Mouse (Mus musculus): ENCODE data around the gene Hist1h2bj.
"Not testable (repeated sequence)": the region's sequence is repeated elsewhere in the genome, so short reads cannot be mapped to it uniquely, and the experiment has no call there.

Hist1h2bj gene

DNA sequence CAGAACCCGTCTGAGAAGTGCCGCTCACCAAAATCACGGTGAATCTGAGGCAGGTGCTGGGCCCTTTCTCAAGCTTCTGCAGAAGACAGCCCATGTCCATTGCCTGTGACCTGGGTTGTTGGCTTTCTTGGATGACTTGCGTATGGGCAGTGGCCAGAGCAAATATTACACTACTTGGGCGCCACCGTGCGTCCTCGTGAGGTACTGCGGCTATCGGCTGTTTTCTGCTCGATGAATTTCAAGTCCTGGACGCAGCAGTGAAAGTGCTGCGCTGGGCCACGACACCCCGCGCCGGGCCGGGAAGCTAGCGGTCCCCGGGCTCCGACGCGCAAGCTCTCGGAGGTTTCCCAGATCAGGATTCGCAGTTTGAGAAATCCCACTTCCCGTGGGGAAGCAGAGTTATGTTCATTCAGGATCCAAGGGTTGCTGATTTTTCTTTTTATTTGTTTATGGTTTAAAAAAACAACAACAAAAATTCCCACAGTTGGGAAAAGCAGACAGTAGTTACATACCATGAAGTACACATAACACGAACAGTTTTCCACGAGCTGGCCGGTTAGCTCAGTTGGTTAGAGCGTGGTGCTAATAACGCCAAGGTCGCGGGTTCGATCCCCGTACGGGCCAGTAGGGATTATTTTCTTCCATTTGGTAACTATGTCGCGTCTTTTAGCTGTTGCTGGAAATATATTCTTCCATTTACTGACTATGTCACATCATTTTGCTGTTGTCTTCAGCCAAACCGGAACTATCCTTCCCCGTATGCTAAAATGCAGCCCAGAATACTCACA is 14.1 kb upstream of the Hist1h2bj start:
- no peaks in the 10 kb centered on the region for H3K36me3 ChIP-seq (ENCODE audit: control insufficient read depth, insufficient read depth, low read length, poor library complexity, severe bottlenecking)
- peak; percentile 96 for DNase-seq (ENCODE audit: low read depth, low spot score)
- H3K27me3 ChIP-seq (ENCODE audit: control insufficient read depth, insufficient read depth, low read length, poor library complexity, severe bottlenecking) = no peaks in the 10 kb centered on the region

DNA sequence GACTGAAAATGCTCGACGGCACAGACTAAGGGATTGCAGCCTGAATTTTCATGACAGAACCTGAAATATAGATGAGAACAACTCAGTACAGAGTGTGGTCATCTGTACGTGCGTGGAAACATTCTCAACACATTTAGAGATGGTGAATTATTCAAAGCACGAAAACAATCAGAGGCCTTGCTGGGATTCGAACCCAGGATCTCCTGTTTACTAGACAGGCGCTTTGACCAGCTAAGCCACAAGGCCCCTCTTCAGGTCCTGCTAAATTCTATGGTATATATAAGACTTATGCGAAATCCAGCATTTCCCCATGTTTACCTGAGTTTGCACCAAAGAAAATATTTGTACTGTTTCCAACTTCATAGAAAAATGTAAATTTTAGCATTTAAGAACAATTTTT is 13.1 kb upstream of the Hist1h2bj start:
- H3K27me3 ChIP-seq (ENCODE audit: control insufficient read depth, insufficient read depth, low read length, poor library complexity, severe bottlenecking) = no peaks in the 10 kb centered on the region
- no peak for DNase-seq (ENCODE audit: low read depth, low spot score)
- no peaks in the 10 kb centered on the region for H3K36me3 ChIP-seq (ENCODE audit: control insufficient read depth, insufficient read depth, low read length, poor library complexity, severe bottlenecking)

GRCm38 (mm10) chr13:22030493-22030892 is 12.5 kb upstream of the Hist1h2bj start:
- peak; percentile 76 for DNase-seq (ENCODE audit: low read depth, low spot score)
- H3K36me3 ChIP-seq (ENCODE audit: control insufficient read depth, insufficient read depth, low read length, poor library complexity, severe bottlenecking) = no peaks in the 10 kb centered on the region

GRCm38 (mm10) chr13:22033741-22034442 is 9.1 kb upstream of the Hist1h2bj start:
- DNase-seq (ENCODE audit: low read depth, low spot score) = no peak
- Histone ChIP-seq H3K36me3 (ENCODE audit: control insufficient read depth, insufficient read depth, low read length, poor library complexity, severe bottlenecking) (no peaks in the 10 kb centered on the region), H3K27me3 (ENCODE audit: control insufficient read depth, insufficient read depth, low read length, poor library complexity, severe bottlenecking) (no peaks in the 10 kb centered on the region)

More at GRCm38 (mm10) chr13:22030493-22030892, 12.5 kb upstream of the Hist1h2bj start:
- H3K27me3 ChIP-seq (ENCODE audit: control insufficient read depth, insufficient read depth, low read length, poor library complexity, severe bottlenecking) = no peaks in the 10 kb centered on the region

DNA sequence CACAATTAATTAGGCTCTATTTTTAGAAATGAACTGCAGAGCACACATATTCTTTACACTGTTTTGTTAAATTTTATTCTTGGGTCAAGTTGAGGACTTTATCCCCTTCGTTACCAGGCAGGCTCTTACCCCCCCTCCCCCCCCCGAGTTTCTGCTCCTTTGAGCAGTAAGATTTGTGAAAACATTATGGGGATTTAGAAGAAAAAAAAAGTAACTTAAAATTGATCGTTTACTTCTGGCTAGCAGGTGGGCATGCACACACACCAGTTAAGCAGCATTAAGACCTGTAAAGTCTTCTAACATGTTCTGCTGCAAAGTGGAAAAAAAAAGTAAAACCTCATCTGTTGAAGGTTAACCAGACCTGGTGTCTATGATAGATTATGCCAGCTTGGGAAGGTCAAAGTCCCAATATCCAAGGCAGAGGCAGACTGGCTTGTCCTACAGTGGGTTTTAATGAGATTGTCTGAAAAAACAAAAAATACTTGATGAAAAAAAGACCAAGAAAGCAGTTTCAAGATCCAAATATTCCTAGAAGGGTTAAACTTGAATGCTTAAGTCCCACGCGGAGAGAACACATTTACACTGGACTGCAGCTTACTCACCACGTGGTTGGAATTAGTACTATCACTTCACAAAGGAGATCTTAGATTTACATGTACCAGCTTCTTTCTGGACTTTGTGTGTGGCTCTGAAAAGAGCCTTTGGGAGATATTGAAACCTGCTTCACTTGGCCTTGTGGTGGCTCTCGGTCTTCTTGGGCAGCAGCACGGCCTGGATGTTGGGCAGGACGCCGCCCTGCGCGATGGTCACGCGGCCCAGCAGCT is 8.4 kb upstream of the Hist1h2bj start:
- no peak for DNase-seq (ENCODE audit: low read depth, low spot score)
- H3K27me3 ChIP-seq (ENCODE audit: control insufficient read depth, insufficient read depth, low read length, poor library complexity, severe bottlenecking) = no peaks in the 10 kb centered on the region
- H3K36me3 ChIP-seq (ENCODE audit: control insufficient read depth, insufficient read depth, low read length, poor library complexity, severe bottlenecking) = no peaks in the 10 kb centered on the region

DNA sequence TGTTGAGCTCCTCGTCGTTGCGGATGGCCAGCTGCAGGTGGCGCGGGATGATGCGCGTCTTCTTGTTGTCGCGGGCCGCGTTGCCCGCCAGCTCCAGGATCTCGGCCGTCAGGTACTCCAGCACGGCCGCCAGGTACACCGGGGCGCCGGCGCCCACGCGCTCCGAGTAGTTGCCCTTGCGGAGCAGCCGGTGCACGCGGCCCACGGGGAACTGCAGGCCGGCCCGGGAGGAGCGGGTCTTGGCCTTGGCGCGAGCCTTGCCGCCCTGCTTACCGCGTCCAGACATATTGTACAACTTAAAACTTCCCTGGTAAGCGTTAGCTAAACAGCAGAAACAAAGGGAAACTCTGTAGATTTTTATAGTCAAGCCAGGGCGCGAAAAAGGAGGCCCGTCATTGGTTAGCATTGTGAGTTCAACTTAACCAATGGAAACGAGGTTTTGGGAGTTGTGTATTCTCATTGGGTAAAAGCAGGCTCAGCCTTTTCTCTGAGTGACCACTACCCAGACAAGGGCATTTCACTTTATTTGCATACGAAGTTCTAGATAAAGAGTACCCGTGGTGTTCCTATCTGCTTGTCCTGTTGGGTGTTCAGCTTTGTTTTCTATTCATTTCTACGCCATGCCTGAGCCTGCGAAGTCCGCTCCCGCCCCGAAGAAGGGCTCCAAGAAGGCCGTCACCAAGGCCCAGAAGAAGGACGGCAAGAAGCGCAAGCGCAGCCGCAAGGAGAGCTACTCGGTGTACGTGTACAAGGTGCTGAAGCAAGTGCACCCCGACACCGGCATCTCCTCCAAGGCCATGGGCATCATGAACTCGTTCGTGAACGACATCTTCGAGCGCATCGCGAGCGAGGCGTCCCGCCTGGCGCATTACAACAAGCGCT is 7.5 kb upstream of the Hist1h2bj start, which contains the start of the genes Hist1h2ah and Hist1h2bk:
Hist1h2ah (minus strand) TSS at position 302 of the 882 bp plus-strand sequence.
Hist1h2bk (plus strand) TSS at position 604 of the 882 bp plus-strand sequence.
- H3K36me3 ChIP-seq (ENCODE audit: control insufficient read depth, insufficient read depth, low read length, poor library complexity, severe bottlenecking); H3K27me3 ChIP-seq (ENCODE audit: control insufficient read depth, insufficient read depth, low read length, poor library complexity, severe bottlenecking): not testable (repeated sequence)
- DNase-seq (ENCODE audit: low read depth, low spot score) = peak; percentile 95

DNA sequence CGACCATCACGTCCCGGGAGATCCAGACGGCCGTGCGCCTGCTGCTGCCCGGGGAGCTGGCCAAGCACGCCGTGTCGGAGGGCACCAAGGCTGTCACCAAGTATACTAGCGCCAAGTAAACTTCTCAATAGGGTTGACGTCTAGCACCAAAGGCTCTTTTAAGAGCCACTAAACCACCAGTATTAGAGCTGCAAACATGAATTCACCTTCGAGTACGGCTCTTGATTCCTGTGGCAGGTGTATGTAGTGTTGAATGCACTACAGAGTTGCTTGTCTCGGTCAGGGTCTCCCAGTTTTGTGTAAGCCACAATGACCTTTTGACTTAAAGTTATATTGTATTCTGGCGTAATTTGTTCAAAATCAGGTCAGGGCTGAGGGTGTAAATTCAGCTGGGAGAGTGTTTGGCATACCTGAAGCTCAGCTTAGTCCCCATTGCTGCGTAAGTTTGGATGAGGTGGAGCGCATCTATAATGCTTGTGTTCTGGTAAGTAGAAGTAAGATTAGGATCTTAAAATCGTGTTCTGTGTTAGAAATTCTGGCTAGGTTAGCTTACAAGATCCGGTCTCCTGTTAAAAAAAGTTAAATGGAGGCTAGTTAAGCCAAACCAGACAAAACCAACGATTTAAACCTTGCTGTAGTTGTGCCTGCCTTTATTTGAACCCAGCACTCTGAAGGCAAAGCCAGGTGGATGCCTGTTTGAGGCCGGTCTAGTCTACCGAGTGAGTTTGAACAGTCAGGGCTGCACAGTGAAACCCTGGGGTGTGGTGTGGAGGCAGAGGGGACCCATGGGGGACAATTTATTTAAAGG is 6.7 kb upstream of the Hist1h2bj start:
- H3K27me3 ChIP-seq (ENCODE audit: control insufficient read depth, insufficient read depth, low read length, poor library complexity, severe bottlenecking) = no peaks in the 10 kb centered on the region
- no peaks in the 10 kb centered on the region for H3K36me3 ChIP-seq (ENCODE audit: control insufficient read depth, insufficient read depth, low read length, poor library complexity, severe bottlenecking)
- DNase-seq (ENCODE audit: low read depth, low spot score) = no peak

GRCm38 (mm10) chr13:22036986-22037385 is 6.0 kb upstream of the Hist1h2bj start:
- no peak for DNase-seq (ENCODE audit: low read depth, low spot score)
- Histone ChIP-seq H3K36me3 (ENCODE audit: control insufficient read depth, insufficient read depth, low read length, poor library complexity, severe bottlenecking) (no peaks in the 10 kb centered on the region), H3K27me3 (ENCODE audit: control insufficient read depth, insufficient read depth, low read length, poor library complexity, severe bottlenecking) (no peaks in the 10 kb centered on the region)

GRCm38 (mm10) chr13:22037415-22037814 is 5.6 kb upstream of the Hist1h2bj start:
- H3K36me3 ChIP-seq (ENCODE audit: control insufficient read depth, insufficient read depth, low read length, poor library complexity, severe bottlenecking) = no peaks in the 10 kb centered on the region
- DNase-seq (ENCODE audit: low read depth, low spot score) = no peak
- no peaks in the 10 kb centered on the region for H3K27me3 ChIP-seq (ENCODE audit: control insufficient read depth, insufficient read depth, low read length, poor library complexity, severe bottlenecking)

DNA sequence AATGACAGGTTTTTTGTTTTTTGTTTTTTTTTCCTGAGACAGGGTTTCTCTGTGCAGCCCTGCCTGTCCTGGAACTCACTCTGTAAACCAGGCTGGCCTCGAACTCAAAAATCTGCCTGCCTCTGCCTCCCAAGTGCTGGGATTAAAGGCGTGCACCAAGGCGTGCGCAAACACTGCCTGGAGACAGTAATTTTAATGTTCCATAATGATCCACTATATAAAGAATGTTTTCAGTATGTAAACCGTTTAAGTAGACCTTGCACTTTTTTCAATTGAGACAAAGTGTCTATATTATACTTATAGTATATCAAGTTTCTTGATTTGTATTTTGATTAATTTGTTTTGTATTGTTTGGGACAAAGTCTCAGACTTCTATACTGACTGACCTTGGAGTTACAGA is 3.6 kb upstream of the Hist1h2bj start:
- H3K27me3 ChIP-seq (ENCODE audit: control insufficient read depth, insufficient read depth, low read length, poor library complexity, severe bottlenecking) = no peaks in the 10 kb centered on the region
- no peaks in the 10 kb centered on the region for H3K36me3 ChIP-seq (ENCODE audit: control insufficient read depth, insufficient read depth, low read length, poor library complexity, severe bottlenecking)
- DNase-seq (ENCODE audit: low read depth, low spot score) = no peak

GRCm38 (mm10) chr13:22039951-22040463 is 3.0 kb upstream of the Hist1h2bj start:
- Histone ChIP-seq H3K27me3 (ENCODE audit: control insufficient read depth, insufficient read depth, low read length, poor library complexity, severe bottlenecking) (no peaks in the 10 kb centered on the region), H3K36me3 (ENCODE audit: control insufficient read depth, insufficient read depth, low read length, poor library complexity, severe bottlenecking) (no peaks in the 10 kb centered on the region)
- no peak for DNase-seq (ENCODE audit: low read depth, low spot score)

DNA sequence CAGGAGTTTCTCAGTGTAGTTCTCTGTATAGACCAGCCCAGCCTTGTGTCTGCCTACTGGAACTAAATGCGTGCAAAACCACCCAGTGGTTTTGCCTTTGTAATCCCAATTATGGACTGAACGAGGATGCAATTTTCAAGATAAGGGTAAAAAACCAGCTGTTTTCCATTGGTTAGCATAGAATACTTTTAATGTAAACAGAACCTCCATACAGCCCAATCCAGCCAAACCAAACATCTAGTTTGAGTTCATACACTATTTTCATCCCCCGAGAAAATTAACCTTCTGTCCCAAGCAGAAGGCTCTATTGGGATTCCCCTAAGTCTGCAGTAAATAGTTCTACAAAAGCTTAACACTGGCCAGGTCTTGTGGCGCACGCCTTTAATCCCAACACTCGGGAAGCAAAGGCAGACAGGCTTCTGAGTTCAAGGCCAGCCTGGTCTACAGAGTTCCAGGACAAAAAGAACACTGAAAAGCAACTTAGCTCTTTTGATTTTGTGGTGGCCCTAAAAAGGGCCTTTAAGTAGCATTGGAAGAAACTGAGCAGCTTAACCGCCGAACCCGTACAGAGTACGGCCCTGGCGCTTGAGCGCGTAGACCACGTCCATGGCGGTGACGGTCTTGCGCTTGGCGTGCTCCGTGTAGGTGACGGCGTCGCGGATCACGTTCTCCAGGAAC is 2.4 kb upstream of the Hist1h2bj start:
- H3K36me3 ChIP-seq (ENCODE audit: control insufficient read depth, insufficient read depth, low read length, poor library complexity, severe bottlenecking) = no peaks in the 10 kb centered on the region
- H3K27me3 ChIP-seq (ENCODE audit: control insufficient read depth, insufficient read depth, low read length, poor library complexity, severe bottlenecking) = no peaks in the 10 kb centered on the region
- peak; percentile 59 for DNase-seq (ENCODE audit: low read depth, low spot score)

DNA sequence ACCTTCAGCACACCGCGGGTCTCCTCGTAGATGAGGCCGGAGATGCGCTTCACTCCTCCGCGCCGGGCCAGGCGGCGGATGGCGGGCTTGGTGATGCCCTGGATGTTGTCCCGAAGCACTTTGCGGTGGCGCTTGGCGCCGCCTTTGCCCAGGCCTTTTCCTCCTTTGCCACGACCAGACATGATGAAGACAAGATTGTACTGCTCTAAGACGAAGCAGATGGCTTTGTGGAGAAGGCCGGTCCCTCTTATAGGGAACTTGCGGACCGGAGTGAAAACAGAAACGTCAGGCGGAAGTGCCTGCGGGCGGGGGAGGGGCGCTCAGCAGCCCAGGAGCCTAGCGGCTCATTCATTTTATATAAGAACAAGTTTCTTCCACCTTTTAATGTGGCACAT is 1.9 kb upstream of the Hist1h2bj start, which contains the start of gene Hist1h4i:
Hist1h4i (minus strand) TSS at position 221 of the 395 bp plus-strand sequence.
- DNase-seq (ENCODE audit: low read depth, low spot score) = peak; percentile 98
- H3K36me3 ChIP-seq (ENCODE audit: control insufficient read depth, insufficient read depth, low read length, poor library complexity, severe bottlenecking); H3K27me3 ChIP-seq (ENCODE audit: control insufficient read depth, insufficient read depth, low read length, poor library complexity, severe bottlenecking): not testable (repeated sequence)

Data from splenic B cell, adult 2 months (primary cell).